Mouse (Mus musculus): ENCODE data around the gene Abi3bp.

Abi3bp gene

GRCm38 (mm10) chr16:56677146-56677545 is 199.5 kb downstream of the Abi3bp start:
- DNase-seq (ENCODE audit: low read depth in 1 of 2, low spot score in 2 of 2), result no peak

GRCm38 (mm10) chr16:56681010-56681645 is 203.4 kb downstream of the Abi3bp start:
- DNase-seq (ENCODE audit: low read depth in 1 of 2, low spot score in 2 of 2), result no peak

GRCm38 (mm10) chr16:56686747-56687146 is 209.1 kb downstream of the Abi3bp start:
- DNase-seq (ENCODE audit: low read depth in 1 of 2, low spot score in 2 of 2), result no peak

GRCm38 (mm10) chr16:56690715-56691114 is 213.0 kb downstream of the Abi3bp start:
- no peak for DNase-seq (ENCODE audit: low read depth in 1 of 2, low spot score in 2 of 2)

- no peak for DNase-seq (ENCODE audit: low read depth in 1 of 2, low spot score in 2 of 2)
Observed at GRCm38 (mm10) chr16:56696448-56696847, 218.8 kb downstream of the Abi3bp start.

GRCm38 (mm10) chr16:56700898-56701297 is 223.2 kb downstream of the Abi3bp start:
- no peak for DNase-seq (ENCODE audit: low read depth in 1 of 2, low spot score in 2 of 2)

GRCm38 (mm10) chr16:56705731-56706130 is 228.1 kb downstream of the Abi3bp start:
- DNase-seq (ENCODE audit: low read depth in 1 of 2, low spot score in 2 of 2), result no peak

- DNase-seq (ENCODE audit: low read depth in 1 of 2, low spot score in 2 of 2), result no peak
Observed at GRCm38 (mm10) chr16:56710071-56710470, 232.4 kb downstream of the Abi3bp start.

- no peak for DNase-seq (ENCODE audit: low read depth in 1 of 2, low spot score in 2 of 2)
Observed at GRCm38 (mm10) chr16:56715608-56716007, 237.9 kb downstream of the Abi3bp start.

- DNase-seq (ENCODE audit: low read depth in 1 of 2, low spot score in 2 of 2), result no peak
Observed at GRCm38 (mm10) chr16:56716557-56717179, 239.0 kb downstream of the Abi3bp start.

- peak; percentile 96 to 97 for DNase-seq (ENCODE audit: low read depth in 1 of 2, low spot score in 2 of 2)
Observed at GRCm38 (mm10) chr16:56717224-56718200, 239.8 kb downstream of the Abi3bp start, which contains the start of gene Tfg. Gene Tfg, minus strand, starts transcription at chr16:56717450.

GRCm38 (mm10) chr16:56719031-56719430 is 241.4 kb downstream of the Abi3bp start:
- no peak for DNase-seq (ENCODE audit: low read depth in 1 of 2, low spot score in 2 of 2)

GRCm38 (mm10) chr16:56722357-56722756 is 244.7 kb downstream of the Abi3bp start:
- no peak for DNase-seq (ENCODE audit: low read depth in 1 of 2, low spot score in 2 of 2)

GRCm38 (mm10) chr16:56724927-56725326 is 247.2 kb downstream of the Abi3bp start:
- DNase-seq (ENCODE audit: low read depth in 1 of 2, low spot score in 2 of 2), result no peak

- DNase-seq (ENCODE audit: low read depth in 1 of 2, low spot score in 2 of 2), result no peak
Observed at GRCm38 (mm10) chr16:56729060-56729459, 251.4 kb downstream of the Abi3bp start.

All from monocyte, adult 2 months (primary cell).